Mouse (Mus musculus) intestine, embryonic 14.5 days (tissue): Measurements from ENCODE around the gene Med19. TPM values are rescaled to one million over a fixed set of nuclear protein-coding genes. Genes with fewer than 3 reads are reported as not detected.

ENCODE experiments used
- polyA plus RNA-seq: library from polyadenylated mRNA; unstranded; fragments of >200 nt; fragmentation: Nextera tagmentation; extraction: Ambion mirVana; gene quantifications from 2 replicates; pipeline ENCODE4 v1.2.1, GENCODE M21; 2014

Med19 gene
- polyA plus RNA-seq, 1 experiment from 2014 or later = 39.5 TPM

Other genes with a start within 250 kb of the Med19 start
- gene Tfpi, start 201.6 kb upstream of the Med19 start, polyA plus RNA-seq = 53.9 and 60.1 TPM in 2 replicates
- gene Ctnnd1, start 27.6 kb upstream of the Med19 start, polyA plus RNA-seq = 59.5 and 64.6 TPM in 2 replicates
- gene Btbd18, start 19.3 kb upstream of the Med19 start, polyA plus RNA-seq = 0.34 and 0.60 TPM in 2 replicates
- gene Selenoh, start 7.6 kb upstream of the Med19 start, polyA plus RNA-seq = 309 and 329 TPM in 2 replicates
- gene Gm28635, start 361 bp upstream of the Med19 start, polyA plus RNA-seq = not detected in 2 replicates
- gene Tmx2, start 738 bp downstream of the Med19 start, polyA plus RNA-seq = 131 and 134 TPM in 2 replicates
- 30.0 and 30.7 TPM in 2 replicates for gene Zdhhc5, start 36.8 kb downstream of the Med19 start, polyA plus RNA-seq
- 25.7 and 29.0 TPM in 2 replicates for gene Clp1, start 48.9 kb downstream of the Med19 start, polyA plus RNA-seq
- 6.9 and 8.8 TPM in 2 replicates for gene Ypel4, start 55.7 kb downstream of the Med19 start, polyA plus RNA-seq
- gene Gm19426, start 65.3 kb downstream of the Med19 start, polyA plus RNA-seq = 4.6 and 5.3 TPM in 2 replicates
- 60.9 and 73.4 TPM in 2 replicates for gene Serping1, start 97.0 kb downstream of the Med19 start, polyA plus RNA-seq
- 33.2 and 33.3 TPM in 2 replicates for gene Ube2l6, start 120.4 kb downstream of the Med19 start, polyA plus RNA-seq
- 0.27 TPM in 1 of 2 replicates, not detected in the other for gene Smtnl1, start 144.2 kb downstream of the Med19 start, polyA plus RNA-seq
- gene Timm10, start 148.6 kb downstream of the Med19 start, polyA plus RNA-seq = 73.7 and 75.5 TPM in 2 replicates
- 18.3 and 18.7 TPM in 2 replicates for gene Slc43a1, start 160.4 kb downstream of the Med19 start, polyA plus RNA-seq
- 0.99 and 1.9 TPM in 2 replicates for gene Rtn4rl2, start 208.3 kb downstream of the Med19 start, polyA plus RNA-seq